Mouse (Mus musculus): Measurements from ENCODE around the gene Rps6ka2.
"Not testable (repeated sequence)": the region's sequence is repeated elsewhere in the genome, so short reads cannot be mapped to it uniquely, and the experiment has no call there.

DNA sequence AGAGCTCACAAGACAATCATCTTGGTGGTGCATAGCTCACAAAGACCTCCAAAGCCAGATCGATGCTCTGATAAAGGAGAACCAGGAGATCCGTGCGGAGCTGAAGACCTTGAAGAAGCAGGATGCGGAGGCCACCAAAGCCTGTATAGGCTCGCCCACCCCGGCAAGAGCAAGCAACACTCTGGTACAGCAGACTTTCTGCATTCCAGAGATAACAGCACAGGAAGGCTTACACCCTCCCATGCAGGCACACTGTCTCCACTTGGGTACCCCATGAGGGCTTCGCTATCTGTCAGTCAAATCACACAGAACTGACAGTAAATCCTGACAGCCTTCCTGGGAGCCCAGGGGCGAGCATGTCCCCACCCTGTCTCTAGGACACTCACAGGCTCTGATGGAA lies 156.5 kb downstream of the Rps6ka2 start:
- TF ChIP-seq POLR2A (IDR thresholded peaks at IDR 0.05; ENCODE audit: borderline replicate concordance, extremely low read depth, insufficient read depth, insufficient read length, poor library complexity, severe bottlenecking); CTCF (IDR thresholded peaks at IDR 0.05; ENCODE audit: borderline replicate concordance, extremely low read depth, insufficient read depth, insufficient read length): not testable (repeated sequence)
